Mouse (Mus musculus): ENCODE measurements around the gene Psmb9. TPM values are rescaled to one million over a fixed set of nuclear protein-coding genes. Genes with fewer than 3 reads are reported as not detected.
"Not testable (repeated sequence)": the region's sequence is repeated elsewhere in the genome, so short reads cannot be mapped to it uniquely, and the experiment has no call there.

Gene Psmb9
- polyA plus RNA-seq, 1 experiment: 4.7 TPM

GRCm38 (mm10) chr17:34186885-34187260 is 691 bp downstream of the Psmb9 start:
- no peak for DNase-seq (ENCODE audit: extremely low spot score in 1 of 2, low spot score in 1 of 2)

GRCm38 (mm10) chr17:34185526-34185925 is 2.0 kb downstream of the Psmb9 start:
- DNase-seq (ENCODE audit: extremely low spot score in 1 of 2, low spot score in 1 of 2): no peak

- DNase-seq (ENCODE audit: extremely low spot score in 1 of 2, low spot score in 1 of 2): no peak
Observed at GRCm38 (mm10) chr17:34183564-34184219, 3.9 kb downstream of the Psmb9 start.

- DNase-seq (ENCODE audit: extremely low spot score in 1 of 2, low spot score in 1 of 2): no peak
Observed at GRCm38 (mm10) chr17:34179913-34180859, 7.4 kb downstream of the Psmb9 start.

- no peak for DNase-seq (ENCODE audit: extremely low spot score in 1 of 2, low spot score in 1 of 2)
Observed at GRCm38 (mm10) chr17:34179019-34179418, 8.5 kb downstream of the Psmb9 start.

- no peak for DNase-seq (ENCODE audit: extremely low spot score in 1 of 2, low spot score in 1 of 2)
Observed at GRCm38 (mm10) chr17:34177179-34177578, 10.4 kb downstream of the Psmb9 start.

GRCm38 (mm10) chr17:34174075-34174474 is 13.5 kb downstream of the Psmb9 start:
- no peak for DNase-seq (ENCODE audit: extremely low spot score in 1 of 2, low spot score in 1 of 2)

- DNase-seq (ENCODE audit: extremely low spot score in 1 of 2, low spot score in 1 of 2): no peak
Observed at GRCm38 (mm10) chr17:34172528-34172927, 15.0 kb downstream of the Psmb9 start.

GRCm38 (mm10) chr17:34170877-34171498 is 16.6 kb downstream of the Psmb9 start:
- peak; percentile 30 to 93 for DNase-seq (ENCODE audit: extremely low spot score in 1 of 2, low spot score in 1 of 2)

GRCm38 (mm10) chr17:34170487-34170876 is 17.1 kb downstream of the Psmb9 start:
- DNase-seq (ENCODE audit: extremely low spot score in 1 of 2, low spot score in 1 of 2): no peak

GRCm38 (mm10) chr17:34169279-34169678 is 18.3 kb downstream of the Psmb9 start:
- peak in 1 of 2 experiments; percentile 62 for DNase-seq (ENCODE audit: extremely low spot score in 1 of 2, low spot score in 1 of 2)

GRCm38 (mm10) chr17:34165033-34165730 is 22.4 kb downstream of the Psmb9 start:
- DNase-seq (ENCODE audit: extremely low spot score in 1 of 2, low spot score in 1 of 2): no peak

GRCm38 (mm10) chr17:34164202-34164895 is 23.2 kb downstream of the Psmb9 start:
- no peak for DNase-seq (ENCODE audit: extremely low spot score in 1 of 2, low spot score in 1 of 2)

GRCm38 (mm10) chr17:34155534-34155933 is 32.0 kb downstream of the Psmb9 start:
- DNase-seq (ENCODE audit: extremely low spot score in 1 of 2, low spot score in 1 of 2): no peak

GRCm38 (mm10) chr17:34152923-34153322 is 34.6 kb downstream of the Psmb9 start, which contains the start of gene H2-DMb1:
H2-DMb1 (plus strand) TSS chr17:34153072.
- peak in 1 of 2 experiments; percentile 81 for DNase-seq (ENCODE audit: extremely low spot score in 1 of 2, low spot score in 1 of 2)

GRCm38 (mm10) chr17:34144960-34145371 is 42.6 kb downstream of the Psmb9 start:
- DNase-seq (ENCODE audit: extremely low spot score in 1 of 2, low spot score in 1 of 2): no peak

- not testable (repeated sequence) for DNase-seq (ENCODE audit: extremely low spot score in 1 of 2, low spot score in 1 of 2)
Observed at GRCm38 (mm10) chr17:34144221-34144620, 43.3 kb downstream of the Psmb9 start.

GRCm38 (mm10) chr17:34143461-34143860 is 44.1 kb downstream of the Psmb9 start:
- no peak for DNase-seq (ENCODE audit: extremely low spot score in 1 of 2, low spot score in 1 of 2)

- no peak for DNase-seq (ENCODE audit: extremely low spot score in 1 of 2, low spot score in 1 of 2)
Observed at GRCm38 (mm10) chr17:34143033-34143432, 44.5 kb downstream of the Psmb9 start, which contains the start of gene H2-DMb2. H2-DMb2 (plus strand) TSS chr17:34143307.

Data from frontal cortex, adult 2 months (tissue).